Mouse (Mus musculus) cortical plate, adult 2 months (tissue): Measurements from ENCODE around the gene Samm50.

Source experiments
- CTCF ChIP-seq: fragments of 200-500 bp; IDR thresholded peaks from 2 replicates; pipeline ENCODE4 v1.5.1; 2011; ENCODE audit warnings: mild to moderate bottlenecking, control low read depth, low read length; ENCODE audit not compliant: insufficient read depth; ENCODE audit errors: extremely low read depth
- POLR2A ChIP-seq: fragments of 200-500 bp; IDR thresholded peaks from 2 replicates; pipeline ENCODE4 v1.6.1; 2011; ENCODE audit warnings: mild to moderate bottlenecking, low read length, control low read depth; ENCODE audit not compliant: insufficient read depth; ENCODE audit errors: extremely low read depth

GRCm38 (mm10) chr15:84183967-84184366, 8.1 kb upstream of the Samm50 start:
- TF ChIP-seq POLR2A: no peak
- no peak for TF ChIP-seq CTCF
